Mouse (Mus musculus): ENCODE measurements at regions not wholly inside any gene's neighbourhood (a gene's known extent, or its start where the extent isn't known, plus 50 kb on each side); places are given as distances from the start of the nearest gene placed in this dataset.

DNA sequence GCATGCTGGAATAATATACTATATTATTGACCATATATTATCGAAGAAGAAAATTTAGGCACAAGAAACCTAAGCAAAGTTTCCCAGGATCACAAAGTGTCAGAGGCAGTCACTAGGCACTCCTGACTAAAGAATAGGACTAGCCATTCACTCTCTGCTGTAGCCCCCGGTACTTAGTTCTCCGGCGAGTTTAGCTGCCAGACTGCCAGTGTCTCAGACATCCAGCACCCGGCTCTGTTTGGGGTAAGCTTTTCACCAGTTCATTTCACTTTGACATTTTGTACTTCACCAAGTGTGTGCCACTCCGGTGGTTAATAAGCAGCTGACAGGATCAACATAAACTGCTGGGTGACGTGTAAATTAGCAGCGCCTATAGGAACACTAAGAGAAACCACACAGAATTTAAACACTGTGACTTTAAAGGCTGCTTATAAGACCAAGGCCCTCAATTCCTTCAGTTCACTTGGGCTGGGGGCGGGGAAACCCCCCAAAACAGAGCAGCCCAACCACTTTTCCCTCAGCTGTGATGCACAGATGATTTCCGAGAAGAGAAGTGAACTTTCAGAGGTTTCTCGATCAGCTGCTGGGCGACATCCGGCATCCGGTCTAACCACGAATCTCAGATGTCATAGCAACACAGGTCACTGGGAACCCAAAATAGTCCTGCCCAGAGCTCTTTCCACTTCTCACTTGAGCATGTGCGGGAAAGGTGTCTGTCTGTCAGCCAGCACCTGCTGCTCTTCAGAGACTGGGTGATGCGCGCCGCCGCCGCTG lies 234.3 kb downstream of the Gm5426 start:
- no peak overlapping the region for H3K27ac ChIP-seq
- 60% methylated on average over 21 of the region's 21 CpGs for WGBS

DNA sequence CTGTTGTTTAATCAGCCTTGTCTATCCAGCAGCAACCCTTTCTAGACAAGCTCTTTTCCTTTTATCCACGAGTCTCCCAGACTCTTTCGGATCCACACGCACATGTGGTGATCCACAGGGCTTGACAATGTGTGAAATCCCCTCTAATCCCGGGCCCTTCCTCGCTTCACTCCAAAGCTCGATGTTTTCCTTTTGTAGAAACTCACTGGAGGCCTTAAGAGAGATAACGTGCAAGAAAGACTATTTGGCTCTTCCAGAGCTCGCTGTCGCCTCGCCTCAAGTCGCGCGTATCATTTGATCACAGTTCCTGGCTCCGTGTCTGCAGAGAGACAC lies 234.9 kb downstream of the Gm5426 start:
- Histone ChIP-seq H3K27ac (no peak overlapping the region), H3K27me3 (ENCODE audit: control insufficient read depth, insufficient read depth, low read length) (no peaks in the 10 kb centered on the region), H3K36me3 (ENCODE audit: control insufficient read depth, insufficient read depth, low read length) (no peaks in the 10 kb centered on the region), H3K79me2 (replicated peaks; ENCODE audit: control insufficient read depth, insufficient read depth, low read length) (no peaks in the 10 kb centered on the region), H3K9ac (ENCODE audit: low read depth, low read length) (no peak overlapping the region), H3K4me1 (ENCODE audit: control insufficient read depth, insufficient read depth, low read length) (0 out of 2 replicates have a peak, but pooled peaks cover 2% of the 10 kb centered on the region), H3K4me3 (no peak overlapping the region)
- TF ChIP-seq CTCF (IDR thresholded peaks at IDR 0.05) (no peak), EP300 (IDR thresholded peaks at IDR 0.05; ENCODE audit: insufficient read depth, low read depth, low read length) (no peak), POLR2A (IDR thresholded peaks at IDR 0.05; ENCODE audit: insufficient read depth, low read depth, low read length) (no peak)
- no peak for DNase-seq
- intact Hi-C loops (cut with DNase I): no loop called here
- 61% methylated on average over 14 of the region's 14 CpGs for WGBS

More for the DNA sequence above, 234.3 kb downstream of the Gm5426 start:
- Histone ChIP-seq H3K4me1 (ENCODE audit: control insufficient read depth, insufficient read depth, low read length) (0 out of 2 replicates have a peak, but pooled peaks cover 2% of the 10 kb centered on the region), H3K36me3 (ENCODE audit: control insufficient read depth, insufficient read depth, low read length) (no peaks in the 10 kb centered on the region), H3K79me2 (replicated peaks; ENCODE audit: control insufficient read depth, insufficient read depth, low read length) (no peaks in the 10 kb centered on the region), H3K9ac (ENCODE audit: low read depth, low read length) (no peak overlapping the region), H3K4me3 (no peak overlapping the region), H3K27me3 (ENCODE audit: control insufficient read depth, insufficient read depth, low read length) (no peaks in the 10 kb centered on the region)
- DNase-seq: peak; percentile 25 to 70
- intact Hi-C loops (cut with DNase I): no loop called here
- no peak for TF ChIP-seq CTCF (IDR thresholded peaks at IDR 0.05)
- 0 out of 2 replicates have a peak, but pooled peaks have one; percentile 8 for TF ChIP-seq EP300 (IDR thresholded peaks at IDR 0.05; ENCODE audit: insufficient read depth, low read depth, low read length)
- TF ChIP-seq POLR2A (IDR thresholded peaks at IDR 0.05; ENCODE audit: insufficient read depth, low read depth, low read length): no peak

- no peak for TF ChIP-seq POLR2A (IDR thresholded peaks at IDR 0.05; ENCODE audit: insufficient read depth, low read depth, low read length)
- no peak for TF ChIP-seq CTCF (IDR thresholded peaks at IDR 0.05)
- no peak for TF ChIP-seq EP300 (IDR thresholded peaks at IDR 0.05; ENCODE audit: insufficient read depth, low read depth, low read length)
- H3K36me3 ChIP-seq (ENCODE audit: control insufficient read depth, insufficient read depth, low read length): no peaks in the 10 kb centered on the region
- no peak overlapping the region for H3K4me3 ChIP-seq
- intact Hi-C loops (cut with DNase I): no loop called here
- H3K4me1 ChIP-seq (ENCODE audit: control insufficient read depth, insufficient read depth, low read length): 0 out of 2 replicates have a peak, but pooled peaks cover 2% of the 10 kb centered on the region
- DNase-seq: no peak
- H3K79me2 ChIP-seq (replicated peaks; ENCODE audit: control insufficient read depth, insufficient read depth, low read length): no peaks in the 10 kb centered on the region
- no peak overlapping the region for H3K9ac ChIP-seq (ENCODE audit: low read depth, low read length)
- 71% methylated on average over 11 of the region's 11 CpGs for WGBS
- no peak overlapping the region for H3K27ac ChIP-seq
- no peaks in the 10 kb centered on the region for H3K27me3 ChIP-seq (ENCODE audit: control insufficient read depth, insufficient read depth, low read length)
Measured at GRCm38 (mm10) chr10:96372616-96373346, 236.4 kb downstream of the Gm5426 start.

- Histone ChIP-seq H3K4me3 (no peak overlapping the region), H3K4me1 (ENCODE audit: control insufficient read depth, insufficient read depth, low read length) (0 out of 2 replicates have a peak, but pooled peaks cover 2% of the 10 kb centered on the region), H3K79me2 (replicated peaks; ENCODE audit: control insufficient read depth, insufficient read depth, low read length) (no peaks in the 10 kb centered on the region), H3K27me3 (ENCODE audit: control insufficient read depth, insufficient read depth, low read length) (no peaks in the 10 kb centered on the region), H3K9ac (ENCODE audit: low read depth, low read length) (no peak overlapping the region), H3K36me3 (ENCODE audit: control insufficient read depth, insufficient read depth, low read length) (no peaks in the 10 kb centered on the region), H3K27ac (no peak overlapping the region)
- TF ChIP-seq EP300 (IDR thresholded peaks at IDR 0.05; ENCODE audit: insufficient read depth, low read depth, low read length): no peak
- no peak for TF ChIP-seq POLR2A (IDR thresholded peaks at IDR 0.05; ENCODE audit: insufficient read depth, low read depth, low read length)
- TF ChIP-seq CTCF (IDR thresholded peaks at IDR 0.05): no peak
- WGBS: 68% methylated on average over 7 of the region's 7 CpGs
- DNase-seq: peak in 1 of 2 experiments; percentile 32
- intact Hi-C loops (cut with DNase I): no loop called here
Measured at GRCm38 (mm10) chr10:96373481-96373880, 237.1 kb downstream of the Gm5426 start.

DNA sequence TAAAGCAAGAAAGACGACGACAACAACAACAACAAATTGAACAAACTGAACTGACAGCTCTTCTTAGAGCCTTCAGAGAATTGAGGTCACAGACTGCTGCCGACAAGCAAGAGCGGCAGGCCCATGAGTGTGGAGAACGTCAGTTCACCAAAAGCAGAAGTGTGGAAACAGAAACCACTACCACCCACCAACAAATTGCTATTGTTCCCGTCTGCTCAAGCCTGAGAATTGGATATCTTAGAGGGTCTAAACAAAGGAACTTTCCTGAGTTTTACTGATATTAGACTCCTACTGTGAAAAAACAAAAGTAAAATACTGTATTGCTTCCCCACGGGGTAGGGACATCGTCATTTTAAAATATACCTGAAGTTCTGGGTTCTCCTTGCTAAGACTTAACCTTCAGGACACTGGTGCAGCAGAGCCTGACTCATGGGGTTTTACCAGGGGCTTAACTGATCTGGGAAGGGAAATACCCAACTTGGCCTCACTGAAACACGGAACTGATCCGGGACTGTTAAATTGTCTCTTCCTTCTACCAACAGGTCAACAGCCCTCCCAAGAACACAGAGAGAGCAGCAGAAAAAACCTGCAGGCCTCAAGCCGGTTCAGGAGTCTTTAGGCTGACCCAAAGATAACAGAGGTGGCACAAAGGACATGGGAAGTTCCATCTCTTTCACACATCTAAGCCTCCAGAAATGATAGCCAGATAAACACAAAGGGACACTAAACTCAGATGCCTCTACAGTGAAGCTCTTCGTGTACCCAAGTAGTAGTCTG lies 238.1 kb downstream of the Gm5426 start:
- H3K79me2 ChIP-seq (replicated peaks; ENCODE audit: control insufficient read depth, insufficient read depth, low read length): no peaks in the 10 kb centered on the region
- TF ChIP-seq EP300 (IDR thresholded peaks at IDR 0.05; ENCODE audit: insufficient read depth, low read depth, low read length) (no peak), CTCF (IDR thresholded peaks at IDR 0.05) (no peak), POLR2A (IDR thresholded peaks at IDR 0.05; ENCODE audit: insufficient read depth, low read depth, low read length) (no peak)
- no peak overlapping the region for H3K9ac ChIP-seq (ENCODE audit: low read depth, low read length)
- DNase-seq: peak in 1 of 2 experiments; percentile 47
- no peaks in the 10 kb centered on the region for H3K27me3 ChIP-seq (ENCODE audit: control insufficient read depth, insufficient read depth, low read length)
- H3K4me1 ChIP-seq (ENCODE audit: control insufficient read depth, insufficient read depth, low read length): 0 out of 2 replicates have a peak, but pooled peaks cover 2% of the 10 kb centered on the region
- H3K27ac ChIP-seq: no peak overlapping the region
- 82% methylated on average over 12 of the region's 12 CpGs for WGBS
- H3K4me3 ChIP-seq: no peak overlapping the region
- intact Hi-C loops (cut with DNase I): no loop called here
- H3K36me3 ChIP-seq (ENCODE audit: control insufficient read depth, insufficient read depth, low read length): no peaks in the 10 kb centered on the region

Data from heart, adult 2 months (tissue).